Mouse (Mus musculus) lung, postnatal 0 days (tissue): ENCODE measurements around the gene Mlx.

Experiments used
- CTCF ChIP-seq: IDR thresholded peaks from 2 replicates; pipeline ENCODE4 v1.5.1; 2016; ENCODE audit warnings: antibody characterized with exemption, mild to moderate bottlenecking
- EP300 ChIP-seq: IDR thresholded peaks from 2 replicates; pipeline ENCODE4 v1.6.1; 2016; ENCODE audit warnings: antibody characterized with exemption, mild to moderate bottlenecking, control low read depth

- no peak for TF ChIP-seq CTCF
- TF ChIP-seq EP300, result no peak
Observed at GRCm38 (mm10) chr11:101071810-101072428, 15.2 kb upstream of the Mlx start.
